Mouse (Mus musculus) cerebellum, adult 2 months (tissue): ENCODE results near the gene Mcf2l.

Experiments used
- CTCF ChIP-seq: fragments of 200-500 bp; IDR thresholded peaks from 2 replicates; pipeline ENCODE4 v1.5.1; 2011; ENCODE audit warnings: low read depth, mild to moderate bottlenecking, control low read depth, low read length, moderate library complexity, borderline replicate concordance; ENCODE audit not compliant: insufficient read depth
- POLR2A ChIP-seq: fragments of 200-500 bp; IDR thresholded peaks from 2 replicates; pipeline ENCODE4 v1.6.1; 2011; ENCODE audit warnings: low read length, control low read depth, borderline replicate concordance; ENCODE audit not compliant: insufficient read depth

DNA sequence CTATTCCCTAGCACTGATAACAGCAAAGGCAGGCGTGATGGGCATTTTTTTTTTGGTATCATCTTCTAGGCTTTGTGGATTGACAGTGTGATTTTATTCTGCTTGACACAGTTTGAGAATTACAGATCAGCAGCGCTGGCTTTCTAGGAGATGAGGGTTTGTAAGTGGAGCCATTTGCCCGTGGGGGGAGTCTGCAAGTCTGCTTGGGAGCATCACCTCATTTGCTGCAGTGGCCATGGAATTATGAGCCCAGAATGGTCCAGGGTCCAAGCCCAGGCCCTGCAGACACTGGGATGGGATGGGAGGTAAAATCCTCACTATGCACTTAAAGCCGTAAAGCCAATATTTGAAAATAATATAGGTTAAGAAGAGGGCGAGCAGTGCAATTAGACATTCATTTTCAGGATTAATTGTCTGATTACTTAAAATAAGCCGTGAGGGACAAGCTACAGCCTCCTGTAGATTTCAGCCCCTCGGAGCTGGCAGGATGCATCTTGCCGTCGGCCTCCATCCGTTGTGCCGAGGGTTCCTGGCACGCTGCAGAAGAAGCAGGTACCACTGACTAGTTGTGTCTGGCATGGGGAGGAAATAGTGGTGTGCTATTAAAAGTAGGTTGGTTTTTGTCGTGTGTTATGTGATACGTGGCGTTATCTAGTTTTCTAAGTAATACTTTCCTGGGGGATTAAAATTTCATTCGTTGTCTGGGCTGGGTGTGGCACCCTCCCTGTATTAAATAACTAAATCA, 42.7 kb downstream of the Mcf2l start:
- TF ChIP-seq CTCF, result no peak
- peak; percentile 36; the same call in 1 of the 2 replicates for TF ChIP-seq POLR2A
